Mouse (Mus musculus) G1E (cell line): Measurements from ENCODE around the gene Med31.

Experiments
- CTCF ChIP-seq: IDR thresholded peaks from 2 replicates; pipeline ENCODE4 v1.5.1; 2012; ENCODE audit warnings: low read depth, low read length, inconsistent platforms, mixed read lengths
- GATA1 ChIP-seq: IDR thresholded peaks from 2 replicates; pipeline ENCODE4 v1.6.1; 2012; ENCODE audit warnings: borderline replicate concordance, low read length, inconsistent platforms, mixed read lengths
- GATA2 ChIP-seq: IDR thresholded peaks from 2 replicates; pipeline ENCODE4 v1.6.1; 2012; ENCODE audit warnings: low read depth, low read length, inconsistent platforms, borderline replicate concordance
- POLR2AphosphoS5 ChIP-seq: IDR thresholded peaks from 2 replicates; pipeline ENCODE4 v1.6.1; 2012; ENCODE audit warnings: low read depth, low read length, inconsistent platforms; ENCODE audit not compliant: insufficient replicate concordance

DNA sequence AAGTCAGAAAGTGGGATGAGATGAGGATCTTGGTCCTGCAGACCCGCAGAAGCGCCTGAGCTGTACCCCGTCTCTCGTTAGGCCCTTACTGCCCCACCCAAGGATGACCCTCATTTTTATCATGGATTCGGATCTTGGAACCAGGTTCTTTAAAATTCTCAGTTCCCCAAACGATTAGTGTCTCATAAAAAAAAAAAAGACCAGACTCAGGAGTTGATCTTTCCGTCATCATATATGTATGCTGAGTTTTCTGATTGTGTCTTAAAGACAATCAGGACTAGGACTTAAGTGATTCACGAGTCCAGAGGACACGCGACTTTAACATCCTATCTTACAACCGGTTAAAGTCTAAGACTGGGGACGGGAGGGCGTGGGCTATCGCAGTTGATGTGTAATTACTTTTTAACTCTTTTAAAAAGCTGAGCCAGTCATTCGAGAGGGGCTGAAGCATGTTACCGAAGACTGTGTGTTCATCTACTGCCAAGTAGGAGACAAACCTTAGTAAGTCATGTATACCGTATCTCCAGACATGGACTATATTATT is 7.5 kb downstream of the Med31 start:
- TF ChIP-seq CTCF (no peak), GATA1 (no peak), GATA2 (no peak), POLR2AphosphoS5 (no peak)
